Mouse (Mus musculus) thymus, postnatal 10 days (tissue): ENCODE measurements around the gene Pkib.
A peak's percentile ranks its signal among the peaks of the same experiment; 100 is the strongest.

Source experiments
- DNase-seq, 2 experiments: peaks; one replicate each; pipeline ENCODE4 v3.0.0; 2021; ENCODE audit warnings: low spot score in 2 of 2

Gene Pkib

DNA sequence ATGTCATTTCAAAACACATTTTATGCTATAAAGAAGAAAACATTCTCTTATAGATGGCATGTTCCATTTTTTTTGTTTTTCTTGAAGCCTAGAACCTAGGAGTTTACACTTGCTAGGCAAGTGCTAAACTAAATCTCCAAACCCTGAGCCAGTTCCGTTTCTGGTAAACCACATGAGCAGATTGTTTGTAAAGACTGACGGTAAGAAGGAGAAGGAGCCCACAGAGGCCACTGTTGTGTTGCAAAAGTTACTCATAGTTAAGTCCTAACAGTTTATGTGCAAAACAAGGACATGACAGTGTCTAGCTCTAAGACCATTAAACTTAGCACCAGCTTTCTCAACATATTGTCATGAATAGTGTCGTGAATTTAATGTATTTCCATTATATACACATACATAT lies 99.9 kb downstream of the Pkib start:
- DNase-seq, result no peak

- no peak for DNase-seq
Measured at GRCm38 (mm10) chr10:57740733-57741132, 109.0 kb downstream of the Pkib start.

- DNase-seq, result no peak
Measured at GRCm38 (mm10) chr10:57741351-57741750, 109.6 kb downstream of the Pkib start.

- DNase-seq, result no peak
Measured at GRCm38 (mm10) chr10:57743045-57743444, 111.3 kb downstream of the Pkib start.

- DNase-seq, result peak in 1 of 2 experiments; percentile 51
Measured at GRCm38 (mm10) chr10:57743606-57744016, 111.8 kb downstream of the Pkib start.

DNA sequence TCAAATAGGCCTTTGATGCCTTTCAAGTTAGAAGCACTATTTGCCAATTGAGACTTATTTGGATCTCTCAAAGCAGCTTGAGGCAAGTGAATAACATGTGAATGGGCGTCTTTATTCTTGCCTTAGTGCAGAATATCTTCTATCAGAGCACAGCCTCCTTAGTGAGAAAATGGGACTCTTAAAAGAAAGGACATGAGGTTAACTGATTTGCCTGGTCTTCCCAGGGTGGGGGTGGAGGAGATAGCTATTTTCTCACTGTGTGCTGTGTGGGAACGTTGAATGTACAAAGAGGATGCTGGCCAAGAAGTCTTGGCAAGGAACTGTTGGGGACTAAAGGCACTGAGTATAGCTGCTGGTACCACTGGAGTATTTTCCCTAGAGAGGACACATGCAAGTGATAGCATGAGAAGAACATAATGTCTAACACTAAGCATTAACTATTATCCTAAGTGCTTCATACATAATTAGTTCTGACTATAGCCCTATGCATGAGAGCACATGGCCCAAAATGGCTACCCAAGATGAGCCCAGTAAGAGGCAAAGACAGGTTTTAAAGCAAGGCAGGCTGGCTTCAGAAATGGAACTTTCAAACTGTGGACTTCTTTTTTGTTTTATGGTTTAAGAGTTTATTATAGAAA lies 112.5 kb downstream of the Pkib start:
- DNase-seq, result no peak

DNA sequence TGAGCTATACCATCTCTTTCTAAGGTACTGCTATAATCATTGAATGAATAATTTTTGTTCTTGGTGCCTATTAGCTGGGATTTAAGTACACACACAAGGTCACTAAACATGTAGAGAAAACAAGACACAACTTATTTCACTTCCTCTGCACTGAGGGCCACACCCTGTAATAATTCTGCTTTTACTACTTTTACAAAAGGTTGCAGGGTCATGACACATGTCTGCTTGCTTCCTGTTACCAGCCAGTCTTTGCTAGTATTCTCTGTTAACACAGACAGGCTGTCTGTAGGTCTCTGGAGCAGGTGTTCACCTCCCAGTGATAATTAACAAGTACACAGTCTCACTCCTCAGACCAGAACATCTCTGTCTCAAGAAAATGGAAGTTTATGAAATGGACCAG lies 113.7 kb downstream of the Pkib start:
- DNase-seq, result no peak

DNA sequence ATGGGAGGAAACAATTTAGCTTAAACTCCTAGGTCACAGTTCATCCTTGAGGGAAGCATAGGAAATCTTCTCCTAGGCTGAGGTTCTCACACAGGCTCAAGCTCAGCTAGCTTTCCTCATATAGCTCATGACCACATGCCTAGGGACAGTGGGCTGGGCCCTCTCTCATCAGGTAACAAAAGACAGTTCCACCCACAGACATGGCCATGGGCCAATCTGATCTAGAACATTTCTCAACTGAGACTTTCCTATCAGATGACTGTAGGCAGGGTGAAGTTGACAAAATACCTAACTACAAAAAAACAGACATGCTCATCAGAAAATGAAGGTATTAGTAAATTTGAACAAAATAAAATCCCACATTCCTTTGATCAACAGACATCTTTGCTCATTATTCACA lies 115.3 kb downstream of the Pkib start:
- no peak for DNase-seq

DNA sequence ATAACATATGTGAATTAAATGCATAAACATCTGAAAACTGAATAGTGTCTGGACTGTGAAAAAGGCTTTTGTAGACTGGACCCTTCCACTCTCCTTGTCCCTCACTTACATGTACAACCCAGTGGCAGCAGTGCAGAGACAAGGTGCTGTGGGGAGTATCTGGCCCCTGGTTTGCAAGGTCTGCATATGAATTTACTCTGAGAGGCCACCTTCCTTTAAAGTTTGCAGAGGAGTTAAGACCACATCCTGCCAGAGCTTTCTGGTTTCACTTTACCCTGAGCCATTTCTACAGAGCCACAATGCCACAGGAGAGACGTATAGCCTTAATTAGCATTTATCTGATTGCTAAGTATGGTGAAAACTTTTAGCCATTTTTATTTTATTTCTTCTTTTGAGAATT lies 121.6 kb downstream of the Pkib start:
- peak; percentile 18 to 28 for DNase-seq

- DNase-seq, result no peak
Measured at GRCm38 (mm10) chr10:57755201-57755736, 123.5 kb downstream of the Pkib start.

- DNase-seq, result no peak
Measured at GRCm38 (mm10) chr10:57758999-57759398, 127.2 kb downstream of the Pkib start.

- no peak for DNase-seq
Measured at GRCm38 (mm10) chr10:57760694-57761093, 128.9 kb downstream of the Pkib start.

GRCm38 (mm10) chr10:57763044-57763443 lies 131.3 kb downstream of the Pkib start:
- DNase-seq, result no peak

DNA sequence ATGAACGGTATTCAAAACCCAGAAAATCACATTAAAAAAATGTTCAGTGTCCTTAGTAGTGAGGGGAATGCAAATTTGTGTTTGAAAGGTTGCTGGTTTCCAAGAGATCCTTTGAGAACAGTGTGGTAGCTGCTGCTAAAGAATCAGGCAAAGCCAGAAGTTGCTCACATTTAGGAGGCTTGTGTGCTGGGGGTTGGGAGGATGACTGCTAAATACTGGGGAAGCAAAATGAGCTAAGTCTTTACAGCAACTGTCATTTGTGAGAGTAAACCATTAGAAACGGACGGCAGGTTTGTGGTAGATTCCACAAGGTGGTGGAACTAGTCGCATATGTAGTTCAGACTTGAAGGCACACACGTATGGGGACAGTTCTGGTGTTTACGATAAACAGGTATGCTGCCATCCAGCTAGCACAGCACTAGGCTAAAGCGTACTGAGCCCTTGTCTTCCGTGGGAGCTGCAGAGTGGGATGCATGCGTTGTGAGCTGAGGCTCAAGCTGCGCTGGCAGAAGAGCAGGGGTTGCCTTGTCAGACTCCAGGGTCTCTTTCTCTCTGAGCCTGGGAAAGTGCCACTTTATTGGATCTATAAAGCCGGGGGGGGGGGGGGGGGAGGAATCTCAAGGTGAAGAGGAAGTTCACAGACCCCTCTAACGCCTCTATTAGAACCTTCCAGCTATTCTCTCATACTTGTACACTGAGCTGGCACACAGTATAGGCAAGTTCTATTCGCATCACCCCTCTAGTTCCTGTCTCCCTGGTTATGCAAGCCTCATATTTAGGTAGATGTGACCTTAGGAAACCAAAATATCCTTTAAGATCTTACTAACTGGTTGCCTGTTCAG lies 151.7 kb downstream of the Pkib start:
- DNase-seq, result no peak

DNA sequence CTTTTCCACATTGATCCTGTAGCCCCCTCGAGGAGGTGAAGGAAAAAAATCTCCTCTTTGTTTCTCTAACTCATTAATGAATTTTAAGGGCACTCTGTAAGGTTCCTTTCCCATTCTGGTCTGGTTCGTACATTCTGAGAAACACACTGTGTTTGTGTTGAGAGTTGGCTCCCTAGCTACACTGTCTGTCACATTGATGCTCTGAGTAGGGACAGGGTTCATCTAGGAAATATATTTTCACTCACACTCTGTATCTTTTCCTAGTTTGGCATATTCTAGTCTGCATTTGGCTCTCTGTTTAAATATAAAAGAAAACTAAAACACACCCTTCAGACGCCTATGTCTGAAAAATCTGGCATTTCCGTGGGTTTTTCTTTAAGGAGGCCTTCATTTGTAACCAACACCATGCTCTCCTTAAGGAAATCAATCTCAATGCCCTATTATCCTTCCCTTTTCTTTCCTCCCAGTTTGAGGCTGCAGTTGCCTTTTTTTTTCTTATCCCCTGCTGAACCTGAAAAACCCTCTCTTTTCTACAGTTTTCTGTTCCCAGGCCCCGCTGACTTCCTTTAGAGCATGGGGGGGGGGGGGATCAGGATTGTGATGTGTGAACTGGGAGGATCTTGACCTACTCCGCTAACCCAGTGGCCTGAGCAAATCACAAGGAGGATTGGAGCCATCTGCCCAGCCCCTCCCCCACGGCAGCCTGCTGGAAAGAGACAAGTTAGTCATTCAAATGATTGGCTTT lies 152.5 kb downstream of the Pkib start:
- DNase-seq, result no peak

GRCm38 (mm10) chr10:57784876-57785150 lies 153.0 kb downstream of the Pkib start, which contains the start of gene Fabp7:
Gene Fabp7 (plus strand): TSS chr10:57784881.
- no peak for DNase-seq

DNA sequence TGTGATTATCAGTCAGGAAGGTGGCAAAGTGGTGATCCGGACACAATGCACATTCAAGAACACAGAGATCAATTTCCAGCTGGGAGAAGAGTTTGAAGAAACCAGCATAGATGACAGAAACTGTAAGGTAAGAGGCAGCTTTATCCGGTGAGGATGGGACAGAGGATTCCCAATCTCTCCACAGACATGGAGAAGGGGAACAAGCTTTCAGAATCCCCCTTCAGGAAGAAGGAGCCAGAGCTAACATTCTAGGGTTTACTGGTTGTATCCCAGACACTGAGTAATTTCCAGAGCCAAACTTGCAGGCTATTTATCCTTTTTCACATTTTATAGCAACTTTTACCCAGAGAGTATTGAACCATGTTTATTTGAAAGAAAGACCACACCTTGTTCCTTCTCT lies 153.8 kb downstream of the Pkib start:
- DNase-seq, result no peak
